30 mouse cellular contexts compared by ENCODE assay signal in the genomic region with DNA sequence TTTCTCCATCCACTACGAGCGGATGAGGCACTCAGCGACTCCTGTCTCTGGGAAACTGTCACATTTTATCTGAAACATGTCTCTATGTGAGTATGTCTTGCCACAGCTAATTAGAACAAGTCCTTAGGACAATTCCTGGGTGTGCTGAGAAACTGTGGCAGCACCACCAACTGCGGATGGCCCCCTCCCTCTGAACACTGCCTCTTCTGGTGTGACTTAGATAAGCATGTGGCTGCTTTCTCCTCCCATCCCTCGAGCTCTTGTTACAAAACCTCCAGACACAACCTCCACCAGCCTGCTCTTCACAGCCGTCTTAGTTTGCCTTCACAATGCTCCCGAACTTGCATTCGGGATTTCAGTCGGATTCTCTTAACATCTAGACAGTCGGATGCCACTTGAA. TPM values are rescaled to one million over a fixed set of nuclear protein-coding genes. Genes with fewer than 3 reads are reported as not detected.
DNase-seq lines count a peak whose midpoint lies in the region; ATAC-seq and TF ChIP-seq lines count a peak whose summit lies in the region.
"Had no signal": no experiment of that assay in that cellular context is flagged by ENCODE, and none has a peak within 500 bp of the region (broad histone marks: within the 10 kb centered on the region; RNA-seq: fewer than 3 reads in every experiment).

No protein-coding gene starts in this region.

- no peak for DNase-seq in forebrain, postnatal 0 days
- DNase-seq in forebrain, embryonic 11.5 days (ENCODE audit: low spot score), result no peak
- DNase-seq in brain, adult 2 months (ENCODE audit: low read depth, low spot score), result peak; percentile 18
- DNase-seq in gastrocnemius, postnatal 14 days, result no peak
- DNase-seq: adrenal gland, postnatal 36 days; cerebellum, adult 18-20 months; cerebellum, postnatal 25 days; gastrocnemius, adult 2 months; heart, postnatal 4 days; kidney, adult 2 months; lung, adult 2 months; lung, postnatal 14 days; thymus, adult 18-20 months; thymus, postnatal 36 days had no signal

- no peaks in the 10 kb centered on the region for H3K27me3 ChIP-seq in forebrain, postnatal 0 days (ENCODE audit: insufficient read depth, low read length)
- H3K27me3 ChIP-seq in forebrain, embryonic 11.5 days (ENCODE audit: control insufficient read depth, insufficient read depth, low read length), result no peaks in the 10 kb centered on the region
- peaks cover 16% of the 10 kb centered on the region; the same call in 1 of the 2 replicates for H3K27me3 ChIP-seq in liver, embryonic 12.5 days (replicated peaks)
- H3K27me3 ChIP-seq: midbrain, embryonic 13.5 days had no signal

- intact Hi-C loops in gastrocnemius, postnatal 14 days (cut with DNase I; ENCODE audit: low total_unique reads), result no loop called here

- no peak overlapping the region for H3K9ac ChIP-seq in forebrain, postnatal 0 days
- H3K9ac ChIP-seq in forebrain, embryonic 11.5 days (ENCODE audit: low read length), result no peak overlapping the region
- H3K9ac ChIP-seq in liver, embryonic 12.5 days, result peak overlapping the region; percentile 23; the same call in 1 of the 2 replicates
- H3K9ac ChIP-seq: embryonic facial prominence, embryonic 15.5 days; hindbrain, embryonic 14.5 days; limb, embryonic 12.5 days; midbrain, embryonic 13.5 days had no signal

- ATAC-seq in forebrain, postnatal 0 days, result no peak
- no peak for ATAC-seq in forebrain, embryonic 11.5 days (replicated peaks; ENCODE audit: low FRiP score)
- ATAC-seq in liver, embryonic 12.5 days, result peak; percentile 75
- peak; percentile 78 for ATAC-seq in megakaryocyte progenitor cell, adult 5-6 weeks (replicated peaks; ENCODE audit: poor library complexity)
- ATAC-seq in frontal cortex, adult (ENCODE audit: low TSS enrichment), result no peak
- ATAC-seq: inflammation-experienced regulatory T-cells, adult 6 months; midbrain, embryonic 13.5 days had no signal

- H3K4me3 ChIP-seq in forebrain, postnatal 0 days (ENCODE audit: low read depth, low read length), result no peak overlapping the region
- H3K4me3 ChIP-seq in forebrain, embryonic 11.5 days (ENCODE audit: low read depth, low read length), result no peak overlapping the region
- no peak overlapping the region for H3K4me3 ChIP-seq in liver, embryonic 12.5 days
- H3K4me3 ChIP-seq: embryonic facial prominence, embryonic 15.5 days; gastrocnemius, adult 2 months; limb, embryonic 12.5 days; midbrain, embryonic 13.5 days had no signal

- no peaks in the 10 kb centered on the region for H3K36me3 ChIP-seq in forebrain, postnatal 0 days (ENCODE audit: insufficient read depth)
- H3K36me3 ChIP-seq in forebrain, embryonic 11.5 days (ENCODE audit: control insufficient read depth, insufficient read depth, low read length), result no peaks in the 10 kb centered on the region
- no peaks in the 10 kb centered on the region for H3K36me3 ChIP-seq in liver, embryonic 12.5 days
- H3K36me3 ChIP-seq: embryonic facial prominence, embryonic 15.5 days; limb, embryonic 12.5 days; midbrain, embryonic 13.5 days had no signal

- 79% methylated on average over 10 of the region's 10 CpGs for WGBS in forebrain, postnatal 0 days
- WGBS in forebrain, embryonic 11.5 days, result 78% methylated on average over 10 of the region's 10 CpGs
- WGBS in liver, embryonic 12.5 days (ENCODE audit: insufficient replicate concordance), result 43% methylated on average over 10 of the region's 10 CpGs

- TF ChIP-seq CTCF in forebrain, postnatal 0 days (IDR thresholded peaks at IDR 0.05; ENCODE audit: low read depth), result 0 out of 2 replicates have a peak, but pooled peaks have one; percentile 7

- no peak overlapping the region for H3K27ac ChIP-seq in forebrain, postnatal 0 days (ENCODE audit: low read depth, low read length)
- H3K27ac ChIP-seq in forebrain, embryonic 11.5 days (ENCODE audit: low read depth, low read length), result no peak overlapping the region
- H3K27ac ChIP-seq in liver, embryonic 12.5 days, result peak overlapping the region; percentile 84
- H3K27ac ChIP-seq: embryonic facial prominence, embryonic 15.5 days; gastrocnemius, adult 2 months; hindbrain, embryonic 14.5 days; kidney, postnatal 0 days; limb, embryonic 12.5 days; midbrain, embryonic 13.5 days had no signal

- no peaks in the 10 kb centered on the region for H3K9me3 ChIP-seq in forebrain, postnatal 0 days (ENCODE audit: low read length)
- no peaks in the 10 kb centered on the region for H3K9me3 ChIP-seq in forebrain, embryonic 11.5 days (ENCODE audit: control insufficient read depth, low read length)
- no peaks in the 10 kb centered on the region for H3K9me3 ChIP-seq in liver, embryonic 12.5 days (replicated peaks)
- H3K9me3 ChIP-seq: embryonic facial prominence, embryonic 15.5 days; limb, embryonic 12.5 days; midbrain, embryonic 13.5 days had no signal

- H3K4me1 ChIP-seq in forebrain, postnatal 0 days (ENCODE audit: insufficient read depth), result no peaks in the 10 kb centered on the region
- H3K4me1 ChIP-seq in forebrain, embryonic 11.5 days (replicated peaks; ENCODE audit: control insufficient read depth, insufficient read depth, low read length), result no peaks in the 10 kb centered on the region
- H3K4me1 ChIP-seq in liver, embryonic 12.5 days, result peaks cover 42% of the 10 kb centered on the region
- H3K4me1 ChIP-seq: embryonic facial prominence, embryonic 15.5 days; midbrain, embryonic 13.5 days had no signal

- no peak overlapping the region for H3K4me2 ChIP-seq in forebrain, postnatal 0 days (ENCODE audit: low read depth)
- no peak overlapping the region for H3K4me2 ChIP-seq in forebrain, embryonic 11.5 days (ENCODE audit: low read depth, low read length, severe bottlenecking)
- H3K4me2 ChIP-seq in liver, embryonic 12.5 days, result peak overlapping the region; percentile 43
- H3K4me2 ChIP-seq: embryonic facial prominence, embryonic 15.5 days; hindbrain, embryonic 14.5 days; limb, embryonic 12.5 days; midbrain, embryonic 13.5 days had no signal

RNA-seq across cellular contexts. Expression of gene Gm853, which starts 8.3 kb away (rescaled TPM):
- 0.08 TPM in 1 of 2 replicates, not detected in the other for total RNA-seq in forebrain, postnatal 0 days (2014; rRNA removed)
- polyA plus RNA-seq in forebrain, postnatal 0 days (2015; fragmentation: Nextera tagmentation; extraction: Ambion mirVana), result 0.08 and 0.28 TPM in 2 replicates
- 0.39 TPM in 1 of 2 replicates, not detected in the other for polyA plus RNA-seq in forebrain, embryonic 11.5 days (2014; fragmentation: Nextera tagmentation; extraction: Ambion mirVana)
- polyA plus RNA-seq in liver, embryonic 12.5 days (2016; fragmentation: Nextera tagmentation; extraction: Ambion mirVana), result not detected in 2 replicates
- not detected in 2 replicates for total RNA-seq in megakaryocyte progenitor cell, adult 5-6 weeks (2015)
- not detected in 2 replicates for total RNA-seq in megakaryocyte progenitor cell, adult 5-6 weeks (2017)
- not detected for total RNA-seq in gastrocnemius, postnatal 14 days (2021)
- total RNA-seq: adrenal gland, postnatal 36 days; gastrocnemius, adult 2 months; heart, postnatal 4 days; left cerebral cortex, postnatal 10 days; megakaryocyte, adult 5-6 weeks; monocyte, adult 5-6 weeks had no signal
- polyA plus RNA-seq: embryonic facial prominence, embryonic 15.5 days; gonadal fat pad, adult 2 months; heart, embryonic 14.5 days; inflammation-experienced regulatory T-cells, adult 6 months; limb, embryonic 12.5 days; lung, adult 2 months; small intestine, adult 2 months; stomach, embryonic 16.5 days had no signal

RNA-seq across cellular contexts. Expression of gene Tinagl1, which starts 38.9 kb away (rescaled TPM):
- 3.5 and 6.7 TPM in 2 replicates for total RNA-seq in forebrain, postnatal 0 days (2014; rRNA removed)
- polyA plus RNA-seq in forebrain, postnatal 0 days (2015; fragmentation: Nextera tagmentation; extraction: Ambion mirVana), result 3.5 and 4.5 TPM in 2 replicates
- polyA plus RNA-seq in forebrain, embryonic 11.5 days (2014; fragmentation: Nextera tagmentation; extraction: Ambion mirVana), result 7.6 and 7.9 TPM in 2 replicates
- 30.9 and 32.6 TPM in 2 replicates for polyA plus RNA-seq in liver, embryonic 12.5 days (2016; fragmentation: Nextera tagmentation; extraction: Ambion mirVana)
- total RNA-seq in megakaryocyte progenitor cell, adult 5-6 weeks (2015), result 1.5 and 3.1 TPM in 2 replicates
- 1.6 and 2.3 TPM in 2 replicates for total RNA-seq in megakaryocyte progenitor cell, adult 5-6 weeks (2017)
- 10 to 100 TPM; 29.3 to 39.2 TPM for total RNA-seq in gastrocnemius, postnatal 14 days (2021)
- total RNA-seq: monocyte, adult 5-6 weeks had no signal
- polyA plus RNA-seq: inflammation-experienced regulatory T-cells, adult 6 months had no signal

Comparison
In these comparisons a context has a peak if more than half of its experiments do, and no peak if none do; other contexts are left out.
1. ATAC-seq: peak in liver, embryonic 12.5 days (single experiment) and megakaryocyte progenitor cell, adult 5-6 weeks (single experiment); none in forebrain, postnatal 0 days (single experiment), forebrain, embryonic 11.5 days (single experiment) and frontal cortex, adult (single experiment).